Mouse (Mus musculus): Measurements from ENCODE around the gene P2rx4.

P2rx4 gene

DNA sequence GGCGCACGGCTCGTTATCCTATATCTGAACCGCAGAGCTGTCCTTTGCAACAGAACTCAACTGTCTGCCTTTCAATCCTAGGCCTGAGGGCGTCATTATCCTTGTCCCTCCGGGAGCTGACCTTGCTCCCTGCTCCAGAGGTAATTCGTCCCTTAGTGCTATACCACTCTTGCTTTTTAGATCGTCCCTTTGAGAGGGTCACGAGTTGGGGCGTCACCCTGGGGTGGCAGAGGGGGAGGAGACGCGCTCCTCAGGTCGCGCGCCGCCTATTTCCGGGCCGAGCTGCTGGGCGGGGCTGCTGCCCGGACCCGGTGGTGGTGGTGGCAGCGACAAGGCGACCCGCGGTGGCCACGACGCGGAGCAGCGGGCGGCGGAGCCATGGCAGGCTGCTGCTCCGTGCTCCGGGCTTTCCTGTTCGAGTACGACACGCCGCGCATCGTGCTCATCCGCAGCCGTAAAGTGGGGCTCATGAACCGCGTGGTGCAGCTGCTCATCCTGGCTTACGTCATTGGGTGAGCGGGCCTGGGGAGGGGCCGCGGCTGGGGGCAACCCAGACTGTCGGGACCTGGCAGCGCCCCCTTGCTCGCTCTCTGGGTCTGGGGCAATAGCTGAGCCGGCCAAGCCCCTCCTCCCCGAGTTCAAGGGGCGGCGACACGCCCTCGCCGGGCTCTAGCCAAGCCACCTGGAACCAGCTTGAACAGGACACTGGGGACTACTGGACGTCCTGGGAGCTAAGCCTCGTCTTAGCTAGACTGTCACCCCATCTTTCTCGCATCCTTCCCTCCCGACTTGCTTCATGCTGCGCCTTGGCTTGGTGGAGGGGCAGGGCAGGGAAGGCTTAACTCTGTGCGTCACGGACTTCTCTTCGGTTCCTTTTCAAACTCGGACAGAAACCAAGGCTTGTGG is at the start of gene P2rx4:
Gene P2rx4 (plus strand): TSS at position 269 of the 906 bp plus-strand sequence.
- peak; percentile 78 for DNase-seq

DNA sequence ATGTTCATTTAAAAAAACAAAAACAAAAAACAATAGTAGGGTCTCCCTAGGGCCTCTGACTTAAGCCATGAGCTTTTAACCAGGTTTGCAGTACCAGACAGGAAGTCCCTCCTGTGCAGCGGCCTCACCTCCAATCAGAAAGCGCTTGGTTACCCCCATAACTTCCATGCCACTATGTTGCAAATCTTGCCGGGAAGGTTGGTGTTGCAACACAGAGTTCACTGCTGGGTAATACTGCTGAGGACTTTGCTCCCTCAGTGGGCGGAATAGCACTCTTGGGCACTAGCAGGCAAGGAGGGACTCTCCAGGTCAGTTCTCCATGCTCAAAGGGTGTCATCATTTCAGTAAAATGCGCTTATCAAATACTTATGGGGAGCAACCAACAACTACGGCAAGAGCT is 44.8 kb upstream of the P2rx4 start:
- no peak for DNase-seq

GRCm38 (mm10) chr5:122665036-122665435 is 42.3 kb upstream of the P2rx4 start:
- no peak for DNase-seq

DNA sequence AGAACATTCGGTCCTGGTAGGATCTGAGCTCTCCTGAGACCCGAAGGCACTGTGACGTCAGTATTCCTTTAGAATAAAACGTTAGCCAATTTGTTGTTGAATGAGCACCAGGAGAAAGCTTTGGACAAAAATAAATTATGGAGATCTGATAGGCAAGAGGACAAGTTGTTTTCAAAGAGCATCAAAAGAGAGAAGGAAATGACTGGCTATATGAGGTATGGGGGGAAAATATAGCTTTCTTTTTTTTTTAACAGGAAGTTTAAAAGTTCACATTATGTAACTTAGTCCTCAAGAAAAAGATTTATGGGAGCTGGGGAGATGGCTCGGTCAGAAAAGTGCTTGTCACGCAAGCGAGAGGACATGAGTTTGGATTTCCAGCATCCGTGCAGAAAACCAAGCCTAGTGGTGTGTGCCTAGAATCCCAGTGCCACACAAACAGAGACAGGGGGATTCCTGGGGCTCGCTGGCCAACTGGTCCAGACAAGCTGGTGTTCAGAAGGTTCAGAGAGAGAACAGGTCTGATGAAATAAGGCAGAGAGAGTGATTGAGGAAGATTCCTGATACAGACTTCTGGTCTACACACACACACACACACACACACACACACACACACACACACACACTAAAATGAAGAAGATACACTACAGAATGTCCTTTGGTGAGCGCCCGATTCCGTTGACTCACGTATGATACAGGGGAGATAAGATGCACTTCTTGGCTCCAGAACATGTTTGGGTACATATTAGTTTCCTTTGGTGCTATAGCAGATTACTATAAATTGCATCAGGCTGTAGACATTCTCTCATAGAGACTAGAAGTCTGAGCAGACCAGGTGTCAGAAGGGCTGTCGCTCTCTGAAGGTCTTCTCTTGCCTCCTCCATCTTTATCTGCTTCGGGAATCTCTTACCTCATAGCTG is 38.1 kb upstream of the P2rx4 start:
- no peak for DNase-seq

DNA sequence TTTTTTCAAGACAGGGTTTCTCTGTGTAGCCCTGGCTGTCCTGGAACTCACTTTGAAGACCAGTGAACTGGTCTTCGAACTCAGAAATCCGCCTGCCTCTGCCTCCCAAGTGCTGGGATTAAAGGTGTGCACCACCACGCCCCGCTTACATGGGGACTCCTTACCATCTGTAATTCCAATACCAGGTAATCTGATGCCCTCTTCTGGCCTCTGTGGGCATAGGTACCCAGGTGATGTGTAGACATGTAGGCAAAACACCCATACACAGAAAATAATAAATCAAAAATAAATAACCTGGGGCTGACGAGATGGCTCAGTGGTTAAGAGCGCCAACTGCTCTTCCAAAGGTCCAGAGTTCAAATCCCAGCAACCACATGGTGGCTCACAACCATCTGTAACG is 35.7 kb upstream of the P2rx4 start:
- DNase-seq: peak; percentile 49

DNA sequence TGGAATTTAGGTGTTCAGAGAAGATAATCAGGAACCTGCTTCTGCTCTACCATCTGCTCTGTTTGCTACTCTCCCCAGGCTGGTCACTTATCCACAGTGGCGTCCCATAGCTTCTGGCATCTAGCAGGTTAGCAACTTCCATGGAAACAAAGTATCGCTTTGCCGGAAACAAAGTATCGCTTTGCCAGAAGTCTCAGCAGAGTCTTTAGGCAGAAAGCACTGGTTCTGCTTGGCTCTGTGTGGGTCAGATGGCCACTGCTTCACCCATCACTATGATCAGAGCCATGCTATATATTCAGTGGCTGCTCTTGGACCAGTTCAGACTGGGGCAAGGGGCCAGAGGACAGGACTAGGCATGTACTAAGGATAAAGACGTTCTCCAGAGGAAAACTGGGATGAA is 35.0 kb upstream of the P2rx4 start:
- DNase-seq: peak; percentile 38

DNA sequence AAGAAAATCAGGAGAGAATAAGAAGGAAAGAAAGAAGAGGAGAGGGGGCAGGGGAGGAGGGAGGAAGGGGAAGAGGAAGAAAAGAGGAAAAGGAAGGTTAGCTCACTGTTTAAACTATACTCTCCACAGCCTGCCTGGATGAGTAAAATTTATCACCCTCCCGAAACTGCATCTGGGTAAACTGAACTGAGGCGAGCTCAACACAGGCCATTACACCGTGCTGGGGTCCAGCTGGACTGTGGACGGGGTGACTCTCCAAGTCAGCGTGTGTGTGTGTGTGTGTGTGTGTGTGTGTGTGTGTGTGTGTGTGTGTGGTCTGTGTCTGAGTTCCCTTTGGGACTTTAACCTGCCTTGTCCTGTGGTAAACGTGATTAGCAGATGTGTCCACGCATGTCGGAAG is 31.3 kb upstream of the P2rx4 start:
- no peak for DNase-seq

- DNase-seq: no peak
Observed at GRCm38 (mm10) chr5:122677983-122678382, 29.4 kb upstream of the P2rx4 start.

DNA sequence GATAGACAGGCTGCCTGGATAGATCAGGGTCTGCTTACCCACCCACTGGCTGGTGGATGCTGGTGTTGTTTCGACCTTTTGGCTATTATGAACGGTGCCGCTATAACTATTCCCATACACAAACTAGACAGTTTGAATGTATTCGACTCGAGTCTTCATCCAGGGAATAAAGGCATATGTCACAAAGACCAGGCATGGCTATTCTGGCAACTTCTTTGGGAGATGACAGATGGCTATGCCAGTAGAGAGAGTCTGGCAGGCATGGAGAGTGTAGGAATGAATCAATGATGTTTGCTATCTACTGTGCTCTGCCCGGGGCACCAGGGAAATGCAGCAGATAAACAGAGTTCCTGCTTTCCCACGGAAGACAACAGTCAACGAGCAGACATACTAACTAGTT is 27.5 kb upstream of the P2rx4 start:
- peak; percentile 67 for DNase-seq

DNA sequence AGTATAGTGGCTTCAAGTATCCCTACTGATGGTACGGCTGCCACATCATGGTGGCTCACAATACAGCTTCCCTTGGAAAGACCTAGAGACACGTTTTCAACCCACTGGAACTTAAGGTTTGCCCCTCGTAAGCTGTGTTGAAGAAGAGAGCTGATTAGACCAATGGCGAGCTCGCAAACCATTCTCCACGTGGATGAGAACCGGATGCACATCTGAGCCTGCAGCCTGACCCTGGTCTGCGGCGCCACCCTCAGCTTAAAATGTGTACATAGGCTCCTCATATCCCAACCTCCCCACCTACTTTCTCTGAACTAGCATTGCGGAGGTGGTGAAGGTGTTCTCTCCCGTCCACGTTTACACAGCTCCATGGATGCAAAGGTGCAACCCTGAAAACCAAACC is 26.1 kb upstream of the P2rx4 start:
- no peak for DNase-seq

GRCm38 (mm10) chr5:122683926-122684325 is 23.4 kb upstream of the P2rx4 start:
- no peak for DNase-seq

GRCm38 (mm10) chr5:122687391-122687790 is 20.0 kb upstream of the P2rx4 start:
- DNase-seq: no peak

DNA sequence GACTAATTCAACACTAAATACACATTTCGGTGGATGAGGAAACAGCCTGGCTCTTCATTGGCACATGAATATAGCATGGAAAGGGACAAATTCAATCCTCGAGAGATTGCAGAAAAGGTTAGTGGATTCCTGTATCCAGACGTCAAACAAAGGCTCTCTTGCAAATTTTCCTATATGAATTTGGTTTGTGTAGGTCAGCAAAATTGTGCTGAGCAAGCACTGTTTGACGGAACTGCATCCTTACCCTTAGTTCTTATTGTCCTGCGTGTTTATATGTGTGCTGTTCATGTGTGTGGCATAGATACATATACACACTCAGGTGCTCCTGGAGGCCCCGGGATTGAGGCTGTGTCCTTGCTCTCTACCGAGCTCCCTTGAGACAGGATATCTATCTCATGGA is 18.2 kb upstream of the P2rx4 start:
- DNase-seq: no peak

DNA sequence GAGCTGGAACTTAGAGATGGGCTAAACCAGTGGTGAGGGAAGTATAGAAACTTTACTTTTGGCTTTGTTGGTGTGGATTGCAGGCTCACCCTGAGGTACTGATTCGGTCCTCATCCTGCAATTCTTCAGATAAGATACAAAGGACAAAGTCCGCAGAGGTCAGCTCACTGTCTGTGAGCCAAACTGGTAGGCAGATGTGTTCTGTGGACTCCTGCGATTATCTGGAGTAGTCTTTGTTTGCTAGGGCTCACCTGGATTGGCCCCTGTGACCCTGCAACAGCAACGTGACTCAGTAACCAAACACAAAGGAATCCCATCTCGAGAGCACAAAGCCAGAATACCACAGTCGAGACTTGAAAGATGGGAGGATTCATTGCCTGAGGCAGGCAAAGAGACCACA is 16.9 kb upstream of the P2rx4 start:
- no peak for DNase-seq

DNA sequence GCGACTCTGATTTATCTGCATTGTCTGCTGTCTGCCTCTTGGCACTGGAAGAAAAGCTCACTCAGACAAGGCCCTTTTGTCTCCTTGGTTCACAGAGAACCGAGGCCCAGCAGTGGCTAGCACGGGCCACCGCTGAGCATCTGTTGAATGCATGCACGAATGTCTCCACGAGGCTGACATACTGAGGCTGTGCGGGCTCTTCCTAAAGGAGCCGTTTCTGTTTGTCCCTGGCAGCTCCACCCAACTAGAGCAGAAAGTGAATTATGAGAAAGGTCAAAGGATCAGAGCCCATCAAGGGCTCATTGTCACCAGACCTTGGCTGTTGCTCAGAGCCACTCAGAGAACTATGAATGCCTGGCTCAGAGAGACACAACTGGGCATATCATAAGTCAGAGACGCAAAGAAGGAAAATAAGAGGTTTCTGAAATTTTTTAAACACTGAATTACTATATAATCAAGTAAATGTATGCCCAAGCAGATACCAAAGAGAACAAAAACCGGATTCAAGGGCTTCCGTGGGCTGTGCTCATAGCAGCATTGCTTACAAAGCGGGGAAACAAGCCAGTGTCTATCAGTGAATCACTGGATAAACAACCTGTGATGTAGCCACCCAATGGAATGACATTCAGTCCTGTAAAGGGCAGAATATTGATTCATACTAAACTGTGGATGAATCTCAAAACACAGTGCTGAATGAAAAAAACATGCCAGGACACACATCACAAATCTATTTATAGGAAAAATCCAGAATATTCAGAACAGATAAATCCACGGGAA is 13.7 kb upstream of the P2rx4 start:
- DNase-seq: no peak

- no peak for DNase-seq
Observed at GRCm38 (mm10) chr5:122695516-122695915, 11.8 kb upstream of the P2rx4 start.

DNA sequence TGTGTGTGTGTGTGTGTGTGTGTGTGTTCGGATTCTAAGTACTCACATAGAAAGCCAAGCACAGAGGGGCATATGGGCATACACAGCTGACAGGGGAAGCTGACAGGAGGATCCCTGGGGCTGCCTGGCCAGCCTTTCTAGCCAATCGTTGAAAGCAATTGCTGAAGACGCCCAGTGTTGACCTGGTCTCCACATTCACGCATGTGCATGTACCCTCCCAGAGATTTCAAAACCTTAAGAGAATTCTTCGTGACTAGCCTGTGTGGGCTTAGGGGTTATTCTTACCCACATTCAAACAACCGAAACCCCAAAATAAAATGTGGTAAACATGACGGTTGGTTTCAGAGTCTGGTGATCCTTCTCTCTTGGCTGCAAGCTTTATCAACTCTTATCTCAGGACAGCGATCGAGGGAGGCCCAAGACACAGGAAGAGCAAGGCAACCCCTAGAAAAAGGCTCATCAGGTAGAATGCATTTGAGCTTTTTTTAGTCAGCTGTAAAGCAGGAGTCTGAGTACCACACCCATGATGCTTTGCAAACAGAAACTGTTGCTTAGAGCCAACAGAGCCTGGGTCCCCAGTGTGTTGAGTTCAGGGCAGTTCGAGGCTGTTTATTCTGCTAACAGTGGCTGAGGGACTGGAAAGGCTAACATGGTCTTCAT is 9.2 kb upstream of the P2rx4 start:
- no peak for DNase-seq

DNA sequence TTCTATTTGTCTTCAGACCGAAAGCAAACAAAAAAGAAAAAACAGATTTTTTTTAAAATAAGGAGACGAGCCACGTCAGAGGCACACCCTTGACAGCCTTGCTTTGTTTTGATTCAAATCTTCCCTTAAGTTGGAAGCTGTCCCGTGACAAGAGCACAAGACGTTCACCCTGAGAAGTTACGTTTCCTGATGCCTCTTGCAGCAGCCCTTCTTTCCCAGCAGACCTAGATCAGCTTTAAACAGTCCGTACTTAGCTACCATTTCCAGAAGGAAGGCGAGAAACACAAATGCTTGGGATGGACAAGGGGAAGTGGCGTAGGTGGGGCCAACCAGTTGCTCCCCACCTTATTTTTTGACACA is 8.7 kb upstream of the P2rx4 start:
- DNase-seq: no peak

DNA sequence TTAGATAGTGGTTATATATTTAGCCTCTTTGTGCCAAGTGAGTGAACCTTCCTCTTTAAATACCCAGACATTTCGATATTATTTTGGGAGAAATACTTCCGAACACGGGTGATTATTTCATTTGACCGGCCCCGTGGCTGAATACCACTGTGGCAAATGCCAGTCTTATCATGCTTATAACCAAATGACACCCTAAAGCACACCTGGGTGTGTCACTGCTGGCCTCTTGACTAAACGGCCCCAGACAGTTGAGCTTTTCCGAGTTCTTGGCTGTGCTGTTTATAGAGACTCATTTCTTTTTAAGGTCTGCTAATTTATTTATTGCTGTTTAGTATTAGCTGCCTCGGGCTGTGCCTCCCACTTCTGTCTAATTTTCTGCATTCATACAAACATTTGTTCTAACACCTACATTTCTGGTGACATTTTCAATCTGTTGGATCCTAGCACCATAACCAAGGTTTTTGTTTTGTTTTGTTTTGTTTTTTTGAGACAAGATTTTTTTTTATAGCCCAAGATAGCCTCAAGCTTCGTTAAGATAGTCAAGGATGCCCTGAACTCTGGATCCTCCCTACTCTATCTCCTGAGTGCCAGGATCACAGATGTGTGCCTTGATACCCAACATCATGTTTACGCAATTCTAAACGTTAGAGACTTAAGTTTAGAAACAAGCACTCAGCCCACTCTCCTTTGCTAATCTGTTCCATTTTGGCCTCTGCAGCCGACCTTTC is 7.1 kb upstream of the P2rx4 start:
- no peak for DNase-seq

- DNase-seq: no peak
Observed at GRCm38 (mm10) chr5:122700837-122701212, 6.5 kb upstream of the P2rx4 start.

GRCm38 (mm10) chr5:122702156-122702555 is 5.2 kb upstream of the P2rx4 start:
- DNase-seq: no peak

GRCm38 (mm10) chr5:122703574-122703973 is 3.8 kb upstream of the P2rx4 start:
- no peak for DNase-seq

All from cerebellum, adult 8-10 months (tissue).